Mouse (Mus musculus) lung, postnatal 25 days (tissue): ENCODE data around the gene Ttf2.
A peak's percentile ranks its signal among the peaks of the same experiment; 100 is the strongest.

Experiments
- DNase-seq: peaks from one replicate; pipeline ENCODE4 v3.0.0; 2022; ENCODE audit warnings: low spot score

Gene Ttf2

DNA sequence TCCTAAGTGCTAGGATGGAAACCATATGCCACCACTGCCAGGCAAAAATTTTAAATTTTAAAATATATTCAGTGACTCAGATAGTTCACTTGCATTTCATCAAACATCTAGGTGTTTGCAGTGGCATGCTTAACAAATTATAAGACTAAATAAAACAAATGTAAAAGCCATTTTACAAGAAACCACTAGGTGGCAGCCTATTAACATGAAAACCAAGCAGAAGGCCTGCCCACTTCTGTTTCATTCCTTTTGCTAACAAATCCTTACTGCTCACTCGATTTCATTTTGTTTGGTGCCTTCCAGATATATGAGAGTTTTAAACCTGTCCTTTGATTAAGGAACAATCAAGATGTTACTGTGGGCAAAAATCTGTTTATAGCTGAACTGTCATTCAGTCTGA lies 4.4 kb upstream of the Ttf2 start:
- DNase-seq, result peak; percentile 61

DNA sequence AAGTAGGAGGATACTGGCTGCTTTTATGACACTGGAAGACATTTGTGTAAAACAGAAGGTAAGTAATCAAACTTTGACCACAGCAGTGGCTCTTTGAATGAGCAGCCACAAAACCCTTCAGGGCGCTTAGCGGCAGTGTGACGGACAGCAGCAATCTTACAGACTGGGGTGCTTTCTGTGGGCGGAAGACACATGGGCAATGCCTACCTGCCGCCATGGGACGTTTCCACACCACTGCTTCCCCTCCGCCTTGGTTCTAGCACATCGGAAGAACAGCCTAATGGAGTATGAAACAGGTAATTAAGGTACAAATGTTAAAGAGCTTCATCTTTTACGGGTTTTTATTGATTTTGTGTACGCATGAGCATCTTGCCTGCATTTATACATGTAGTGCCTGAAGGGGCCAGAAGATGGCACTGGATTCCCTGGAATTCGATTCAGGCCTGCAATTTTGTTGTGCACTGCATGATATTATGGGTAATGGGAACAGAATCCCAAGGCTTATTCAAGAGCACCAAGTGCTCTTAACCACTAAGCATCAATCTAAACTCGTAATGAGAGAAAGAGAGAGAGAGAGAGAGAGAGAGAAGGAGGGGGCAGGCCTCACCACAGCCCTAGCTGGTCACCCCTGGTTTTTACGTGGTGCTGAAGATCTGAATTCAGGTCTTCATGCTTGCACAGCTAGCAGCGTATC lies 5.5 kb downstream of the Ttf2 start:
- DNase-seq, result no peak

DNA sequence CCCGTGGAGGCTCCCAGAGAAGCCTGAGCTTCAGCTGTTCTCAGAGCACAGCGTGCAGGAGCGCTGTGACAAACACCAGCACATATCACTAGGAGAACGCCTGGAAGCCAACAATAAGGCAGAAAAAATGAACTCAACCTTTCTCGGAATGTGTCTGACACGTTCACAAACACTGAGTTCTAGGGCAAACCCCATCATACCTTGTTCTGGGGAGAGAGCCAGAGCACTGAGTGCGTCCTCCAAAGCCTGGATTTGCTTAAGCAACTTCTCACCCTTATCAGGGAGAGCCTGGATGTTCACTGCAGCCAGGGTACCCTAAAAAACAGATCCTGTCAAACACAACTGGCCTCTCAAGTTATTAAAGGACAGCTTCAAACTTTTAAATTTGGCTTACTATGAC lies 8.0 kb downstream of the Ttf2 start:
- DNase-seq, result peak; percentile 11

DNA sequence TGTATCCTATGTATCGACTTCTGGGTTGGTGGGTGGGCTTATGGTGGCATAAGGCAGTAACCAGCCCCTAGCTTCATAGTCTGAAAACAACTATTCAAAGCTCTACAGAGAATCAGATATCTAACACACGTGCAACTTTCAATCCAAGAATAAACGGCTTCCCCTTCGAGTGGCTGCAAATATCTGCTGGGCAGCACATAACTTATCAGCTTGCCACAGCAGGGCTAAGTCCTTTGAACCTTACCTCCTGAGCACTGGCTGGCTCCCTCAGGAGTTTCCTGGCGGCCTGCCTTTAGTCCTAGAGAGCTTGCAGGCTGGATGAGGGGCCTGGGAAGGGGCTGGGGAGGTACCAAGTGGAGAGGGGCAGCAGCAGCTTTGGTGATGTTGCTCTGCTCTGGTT lies 8.5 kb downstream of the Ttf2 start:
- DNase-seq, result no peak

DNA sequence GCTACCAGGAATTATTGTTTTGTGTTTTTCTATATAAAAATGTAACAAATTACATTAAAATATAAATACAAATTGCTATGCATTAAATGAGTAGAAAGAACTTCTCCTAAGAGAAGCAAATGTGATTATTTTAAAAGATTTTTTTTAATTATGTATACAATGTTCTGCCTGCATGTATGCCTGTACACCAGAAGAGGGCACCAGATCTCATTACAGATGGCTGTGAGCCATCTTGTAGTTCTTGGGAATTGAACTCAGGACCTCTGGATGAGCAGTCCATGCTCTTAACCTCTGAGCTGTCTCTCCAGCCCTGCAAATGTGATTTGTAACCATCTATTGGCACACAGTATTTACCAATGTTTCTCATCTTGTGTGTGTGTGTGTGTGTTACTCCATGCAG lies 14.8 kb downstream of the Ttf2 start:
- DNase-seq, result no peak

DNA sequence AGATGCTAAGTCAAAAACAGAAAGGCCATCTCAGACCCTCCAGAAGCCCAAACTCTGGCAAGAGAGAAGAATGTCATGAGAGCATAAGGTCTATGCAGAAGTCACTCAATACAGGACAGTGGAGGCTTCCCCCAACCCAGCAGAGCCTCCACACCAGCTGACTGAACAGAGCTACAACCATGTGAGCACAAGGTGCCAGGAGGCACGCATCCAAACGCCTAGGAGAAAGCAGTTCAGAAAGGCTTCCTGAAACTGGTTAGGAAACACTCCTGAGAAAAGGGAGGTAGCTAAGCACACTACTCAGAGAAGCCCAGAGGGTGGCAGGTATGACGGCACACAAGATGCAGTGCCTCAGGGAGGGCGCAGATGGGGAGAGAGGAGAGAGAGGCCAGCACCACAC lies 17.9 kb downstream of the Ttf2 start:
- DNase-seq, result no peak

DNA sequence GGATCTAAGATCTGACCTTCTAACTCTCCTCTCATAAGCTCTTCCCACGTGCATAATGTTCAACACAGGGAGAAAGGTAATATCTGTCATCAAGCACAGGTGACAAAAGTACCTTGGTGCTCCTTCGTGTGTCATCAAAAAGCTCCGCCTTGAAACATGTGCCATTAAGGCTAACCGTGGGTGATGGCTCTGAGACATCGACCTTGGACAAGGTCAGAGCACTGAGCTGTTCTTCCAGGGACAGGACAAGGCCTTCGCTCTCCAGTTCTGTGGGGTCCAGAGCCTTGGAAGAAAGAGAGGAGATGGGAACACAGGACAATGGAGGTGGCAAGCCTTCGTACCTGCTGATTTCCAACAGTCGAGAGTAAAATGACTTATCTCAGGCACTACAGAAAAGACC lies 22.2 kb downstream of the Ttf2 start:
- DNase-seq, result no peak

DNA sequence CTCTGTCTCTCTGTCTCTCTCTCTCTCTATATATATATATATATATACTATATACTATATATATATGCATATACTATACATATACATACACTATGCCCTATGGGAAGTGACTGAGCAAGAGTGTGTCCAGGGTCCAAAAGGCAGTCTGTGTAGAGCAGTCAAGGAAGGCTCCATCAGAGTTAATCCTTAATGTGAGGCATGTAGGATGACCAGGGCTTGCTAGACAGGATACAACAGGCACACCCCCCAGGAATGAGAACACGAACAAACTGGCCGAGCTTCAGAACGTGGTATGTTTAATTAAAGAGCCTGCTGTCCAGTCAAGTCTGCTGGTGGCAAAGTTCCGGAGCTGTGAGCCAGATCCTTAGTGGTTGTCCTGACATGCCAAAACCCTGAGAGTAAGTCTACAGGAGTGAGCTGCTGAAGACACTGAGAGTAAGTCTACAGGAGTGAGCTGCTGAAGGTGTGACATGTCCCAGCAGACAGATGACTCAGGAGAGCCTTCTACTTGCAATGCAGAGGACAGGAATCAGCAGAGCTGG lies 28.9 kb downstream of the Ttf2 start:
- DNase-seq, result no peak

DNA sequence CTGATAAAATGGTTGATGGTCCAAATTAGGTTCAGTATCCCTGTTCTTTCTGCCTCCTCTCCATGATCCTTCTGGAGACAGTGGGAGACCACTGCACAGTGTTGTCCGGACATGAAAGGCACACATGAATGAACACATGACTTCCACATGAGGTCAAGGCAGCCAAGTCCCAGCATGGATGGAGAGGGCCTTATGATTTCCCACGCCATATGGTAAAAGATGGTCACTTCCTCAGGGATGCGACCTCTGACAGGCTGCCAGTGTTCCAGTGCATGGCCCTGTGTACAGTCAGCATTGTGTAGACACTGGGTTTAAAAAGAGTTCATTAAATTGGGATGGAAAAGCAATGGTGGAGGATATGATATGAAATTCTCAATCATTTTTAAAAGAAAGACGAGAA lies 31.3 kb downstream of the Ttf2 start:
- DNase-seq, result no peak

DNA sequence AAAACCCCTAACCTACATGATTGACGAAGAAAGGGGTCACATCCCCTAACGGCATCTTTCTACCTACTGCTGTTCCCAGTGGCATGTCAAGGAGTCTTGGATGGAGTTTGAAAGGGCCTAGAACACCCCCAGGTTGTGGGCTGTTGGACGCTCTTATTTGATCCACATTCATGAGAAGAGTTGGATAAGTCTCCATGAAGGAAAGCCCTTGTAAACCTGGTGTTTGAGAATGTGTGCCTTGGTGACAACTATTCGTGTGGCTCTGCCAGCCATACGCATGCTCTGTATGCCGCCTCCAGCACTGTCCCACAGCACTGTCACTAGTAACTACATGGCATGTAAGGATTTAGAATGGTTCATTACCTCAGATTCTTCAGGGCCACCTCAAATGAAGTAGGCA lies 33.3 kb downstream of the Ttf2 start:
- no peak for DNase-seq

DNA sequence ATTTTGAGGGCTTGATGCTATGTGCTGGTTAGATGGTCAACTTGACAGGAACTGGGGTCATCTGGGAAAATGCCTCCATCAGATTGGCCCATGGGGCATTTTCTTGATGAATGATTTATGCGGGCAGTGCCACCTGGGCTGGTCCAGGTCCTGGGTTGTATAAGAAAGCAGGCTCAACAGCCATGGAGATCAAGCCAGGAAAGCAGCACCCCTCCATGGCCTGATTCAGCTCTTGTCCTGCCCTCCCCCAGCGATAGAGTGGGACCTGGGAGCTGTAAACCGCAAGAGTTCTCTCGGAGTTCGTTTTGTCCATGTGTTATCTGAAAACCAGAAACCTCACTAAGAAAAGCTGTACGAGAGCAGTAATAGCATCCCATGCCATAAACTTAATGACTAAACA lies 33.9 kb downstream of the Ttf2 start:
- DNase-seq, result no peak

DNA sequence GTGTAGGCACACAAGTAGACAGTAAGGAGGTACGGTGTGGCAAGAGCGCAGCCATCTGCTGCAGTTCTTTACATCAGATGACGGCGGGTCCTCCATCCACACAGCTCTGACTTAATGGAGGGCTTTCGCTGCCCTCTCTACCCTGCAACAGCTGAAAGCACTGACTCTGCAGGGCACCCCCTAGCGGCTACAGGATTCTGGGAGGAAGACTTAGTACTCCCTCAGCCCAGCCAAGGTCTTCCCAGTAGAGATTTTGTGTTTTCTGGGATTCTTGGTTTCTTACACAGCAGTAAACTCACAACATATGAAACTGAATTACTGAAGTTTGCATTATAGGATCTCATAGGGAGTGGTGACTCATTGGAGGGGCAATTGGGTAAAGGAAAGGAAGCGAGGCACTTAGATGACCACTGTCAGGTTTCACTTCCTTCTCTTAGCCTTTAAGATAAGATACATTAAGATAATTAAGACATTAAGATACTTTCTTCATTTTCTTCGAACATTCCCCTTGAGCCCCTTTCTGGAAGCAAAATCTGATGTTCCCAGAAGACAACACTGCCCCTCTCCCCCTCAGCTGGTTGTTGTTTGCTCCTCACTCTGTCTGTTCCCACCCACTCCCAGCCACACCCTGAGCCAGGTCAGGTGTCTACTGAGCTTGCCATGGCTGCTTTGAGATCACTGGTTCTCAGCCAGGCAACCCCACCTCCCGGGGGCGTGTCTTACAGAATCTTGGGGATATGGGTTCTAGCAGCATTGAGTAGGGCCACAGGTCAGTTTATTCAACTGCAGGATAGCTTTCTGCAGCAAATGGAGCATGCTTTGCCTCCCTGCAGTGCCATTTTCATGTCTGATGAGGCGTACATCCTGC lies 37.2 kb downstream of the Ttf2 start:
- DNase-seq, result no peak

DNA sequence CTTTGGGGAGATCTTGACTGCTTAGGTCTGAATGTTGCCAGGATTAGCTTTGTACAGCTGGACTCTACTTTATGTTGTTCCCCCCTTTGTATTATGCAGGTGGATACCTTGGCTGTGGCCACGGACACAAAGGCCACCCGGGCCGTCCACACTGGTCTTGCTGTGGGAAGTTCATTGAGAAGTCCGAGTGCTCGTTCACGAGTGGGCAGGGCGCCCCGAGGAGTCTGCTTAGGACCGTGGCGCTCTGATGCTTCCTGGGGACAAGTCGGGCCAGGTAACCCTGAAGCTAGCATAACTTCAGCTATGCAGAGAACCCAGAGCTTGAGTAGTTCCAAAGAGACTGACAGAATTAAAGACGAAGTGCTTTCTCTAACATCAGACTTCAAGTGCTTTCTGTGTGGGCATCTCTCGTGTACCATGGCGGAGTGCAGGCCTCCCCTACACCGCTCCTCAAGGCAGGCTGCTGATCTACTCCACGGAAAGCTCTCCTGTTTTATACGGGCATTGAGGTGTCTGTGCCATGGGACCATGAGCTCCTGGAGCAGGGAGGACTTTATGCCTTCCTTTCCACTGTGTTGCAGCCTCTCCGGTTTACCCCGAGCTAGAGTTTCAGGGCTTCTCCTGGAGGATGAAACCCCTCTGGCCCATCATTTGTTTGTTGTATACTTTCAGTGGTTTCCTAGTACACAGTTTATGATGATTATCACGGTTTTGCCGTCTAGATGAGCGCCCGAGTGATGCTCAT lies 38.0 kb downstream of the Ttf2 start:
- no peak for DNase-seq

DNA sequence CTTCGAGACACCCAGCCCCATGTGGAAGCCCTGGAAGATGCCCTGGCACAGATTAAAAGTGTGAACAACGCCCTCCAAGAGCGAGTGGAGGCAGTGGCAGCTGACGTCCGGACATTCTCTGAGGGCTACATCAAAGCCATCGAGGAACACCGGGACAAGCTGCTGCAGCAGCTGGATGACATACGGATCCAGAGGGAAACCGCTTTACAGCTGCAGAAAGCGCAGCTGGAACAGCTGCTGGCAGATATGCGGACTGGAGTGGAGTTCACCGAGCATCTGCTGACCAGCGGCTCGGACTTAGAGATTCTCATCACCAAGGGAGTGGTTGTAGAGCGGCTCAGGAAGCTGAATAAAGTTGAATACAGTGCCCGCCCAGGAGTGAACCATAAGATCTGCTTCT lies 44.3 kb downstream of the Ttf2 start:
- DNase-seq, result no peak

DNA sequence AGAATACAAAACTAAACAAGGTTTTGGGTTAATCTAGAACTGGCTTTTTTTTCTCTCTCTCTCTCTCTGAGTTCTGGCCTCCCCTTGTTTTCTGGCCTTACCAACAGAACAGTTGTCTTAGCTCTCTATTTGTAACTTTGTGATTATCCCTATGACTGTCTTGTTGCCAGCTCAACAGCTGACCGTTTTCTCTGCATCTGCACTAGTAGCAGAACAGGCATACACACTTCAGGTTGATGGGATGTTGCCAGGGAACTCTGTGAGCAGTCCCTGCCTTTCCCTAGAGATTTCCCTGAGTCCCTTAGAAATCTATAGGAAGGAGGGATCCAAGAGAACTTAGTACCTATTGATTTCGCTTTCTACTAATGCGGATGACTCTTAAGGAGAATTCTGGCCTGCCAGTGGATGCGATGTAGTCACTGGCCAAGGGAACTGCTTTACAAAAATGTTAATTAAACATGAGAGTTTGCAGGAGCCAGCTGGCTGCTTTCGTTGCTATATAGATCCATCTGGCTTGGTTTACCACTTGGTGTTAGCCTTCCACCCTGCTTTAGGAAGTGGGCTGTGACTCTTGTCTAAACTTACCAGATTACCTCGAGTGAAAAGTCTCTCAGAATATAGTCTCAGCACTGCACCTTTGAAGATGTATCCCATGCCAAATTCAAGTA lies 45.3 kb downstream of the Ttf2 start:
- DNase-seq, result no peak

DNA sequence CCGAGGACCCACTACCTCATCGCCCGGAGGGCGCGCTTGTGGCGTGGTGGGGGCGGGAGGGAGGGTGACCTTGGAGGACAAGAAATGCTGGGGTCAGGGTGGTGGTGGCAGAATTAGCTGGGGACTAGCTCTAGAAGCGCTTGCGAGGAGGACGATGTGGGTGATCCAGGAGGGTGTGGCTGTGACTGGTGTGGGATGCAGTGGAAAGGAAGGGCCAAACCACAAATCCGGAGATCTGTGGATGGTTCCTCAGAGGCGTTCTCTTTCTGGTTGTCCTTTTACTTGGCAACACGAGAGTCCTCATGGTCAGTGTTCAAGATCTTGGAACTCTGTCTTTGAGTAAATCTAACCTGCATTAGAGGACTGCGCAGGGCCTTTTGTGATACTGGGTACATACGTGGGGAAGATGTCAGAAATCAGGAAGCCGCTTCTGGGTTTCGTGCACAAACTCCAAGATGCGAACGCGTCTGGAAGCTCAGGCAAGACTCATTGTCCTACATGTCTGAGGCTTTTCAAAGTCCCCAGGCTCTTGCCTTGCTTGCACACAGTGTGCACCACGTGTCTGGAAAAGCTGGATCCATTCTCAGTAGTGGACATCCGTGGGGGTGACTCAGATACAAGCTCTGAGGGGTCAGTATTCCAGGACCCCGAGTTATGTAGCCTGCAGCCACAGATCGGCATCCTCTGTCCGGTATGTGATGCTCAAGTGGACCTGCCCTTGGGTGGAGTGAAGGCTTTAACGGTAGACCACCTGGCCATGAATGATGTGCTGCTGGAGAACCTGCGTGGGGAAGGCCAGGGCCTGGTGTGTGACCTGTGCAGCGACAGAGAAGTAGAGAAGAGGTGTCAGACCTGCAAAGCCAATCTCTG lies 46.7 kb downstream of the Ttf2 start:
- no peak for DNase-seq

DNA sequence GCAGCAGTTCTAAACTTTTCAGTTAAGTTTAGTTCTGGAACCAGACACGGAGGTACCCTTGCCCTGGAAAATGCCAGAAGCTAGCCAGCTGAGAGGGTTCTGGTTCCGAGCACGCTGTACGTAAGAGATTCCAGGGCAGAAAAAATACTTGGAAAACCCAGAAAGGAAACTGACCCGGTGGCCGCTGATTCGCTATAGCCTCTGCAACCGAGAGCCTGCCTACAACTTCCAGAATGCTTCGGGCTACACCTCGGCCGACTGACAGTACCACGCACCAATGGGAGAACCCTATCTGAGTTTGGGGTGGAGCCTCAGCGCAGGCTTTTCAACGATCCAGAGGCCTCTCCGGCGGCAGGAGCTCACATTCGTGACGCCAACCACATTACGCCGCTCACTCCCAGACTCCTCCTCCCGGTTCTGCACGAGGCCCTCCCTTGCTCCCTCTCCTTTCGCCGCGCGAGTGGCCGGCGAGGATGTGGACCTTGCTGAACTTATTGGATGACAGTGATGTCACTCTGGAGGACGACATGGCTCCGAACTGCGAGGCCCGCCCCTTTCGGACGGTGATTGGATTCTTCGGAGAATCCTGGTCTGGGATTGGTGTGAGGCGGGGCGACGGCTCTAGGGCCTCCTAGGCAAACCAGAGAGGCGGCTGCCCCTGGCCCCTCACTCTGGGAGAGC lies 47.5 kb downstream of the Ttf2 start, which contains the start of gene Trim45:
Gene Trim45, plus strand, starts transcription at position 378 of the 681 bp plus-strand sequence.
- DNase-seq, result peak; percentile 100

DNA sequence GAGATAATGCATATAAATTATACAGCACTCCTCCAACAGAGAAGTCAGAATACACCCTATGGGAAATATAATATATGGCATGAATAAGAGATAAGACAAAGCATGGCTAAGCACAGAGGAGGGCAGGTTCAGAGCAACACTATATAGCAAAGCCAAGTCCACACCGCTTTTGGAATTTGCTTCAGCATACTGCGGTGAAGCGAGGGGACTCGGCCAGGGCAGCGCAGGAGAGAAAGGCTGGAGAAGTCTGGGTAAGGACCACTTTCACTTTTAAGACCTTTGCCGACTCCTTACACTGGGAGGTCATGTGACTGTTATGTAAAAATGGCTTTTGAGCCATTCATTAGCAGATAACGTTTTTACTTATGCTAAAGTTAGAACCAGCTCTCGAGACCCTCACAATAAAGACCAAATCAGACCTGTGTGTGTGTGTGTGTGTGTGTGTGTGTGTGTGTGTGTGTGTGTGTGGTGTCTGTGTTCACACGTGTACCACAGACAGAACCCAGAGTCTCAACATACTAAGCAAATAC lies 48.8 kb downstream of the Ttf2 start:
- DNase-seq, result no peak

DNA sequence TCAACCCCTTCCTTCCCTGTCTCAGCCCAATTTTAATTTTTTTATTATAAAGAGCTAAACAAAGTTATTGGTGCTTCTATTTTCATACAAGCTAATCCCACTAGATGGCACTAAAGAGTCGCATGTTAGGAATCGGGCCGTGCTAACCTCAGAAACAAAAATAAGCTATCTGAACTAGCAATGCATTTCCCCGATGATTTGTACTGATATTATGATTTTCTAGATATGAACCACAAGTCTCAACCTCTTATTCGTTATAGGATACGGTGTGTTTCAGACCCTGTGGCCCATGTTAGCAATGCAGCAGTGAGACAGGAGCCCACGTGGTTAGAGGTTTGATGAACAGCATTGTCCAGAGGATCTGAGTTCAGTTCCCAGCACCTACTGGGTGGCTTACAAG lies 52.6 kb downstream of the Ttf2 start:
- peak; percentile 59 for DNase-seq
